Mouse (Mus musculus) adrenal gland, adult (tissue): ENCODE data around the gene Ces1f.
"Not testable (repeated sequence)": the region's sequence is repeated elsewhere in the genome, so short reads cannot be mapped to it uniquely, and the experiment has no call there.

Experiments
- DNase-seq, 2 experiments: peaks; one replicate each; pipeline ENCODE4 v3.0.0; 2022 to 2023; ENCODE audit warnings: low spot score in 1 of 2; ENCODE audit not compliant: inconsistent age in 2 of 2

Gene Ces1f

DNA sequence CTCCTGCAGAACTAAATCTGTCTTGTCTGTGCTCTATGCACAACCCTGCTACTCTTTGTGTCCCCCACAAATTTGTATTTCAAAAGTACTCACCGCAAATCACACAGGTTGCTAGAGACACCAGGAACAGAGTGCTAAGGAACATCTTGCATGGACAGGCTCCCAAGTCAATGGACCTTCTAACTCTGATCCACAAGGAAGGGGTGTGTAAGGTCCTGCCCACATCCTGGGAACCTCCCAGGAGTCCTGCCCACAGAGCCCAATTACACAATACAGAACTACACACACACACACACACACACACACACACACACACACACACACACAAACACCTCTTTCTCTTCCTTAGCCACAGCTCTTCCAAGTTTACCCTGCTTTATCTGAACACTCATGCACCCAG is at the start of gene Ces1f:
TSS of gene Ces1f (minus strand) at position 192 of the 400 bp plus-strand sequence.
- DNase-seq = no peak

DNA sequence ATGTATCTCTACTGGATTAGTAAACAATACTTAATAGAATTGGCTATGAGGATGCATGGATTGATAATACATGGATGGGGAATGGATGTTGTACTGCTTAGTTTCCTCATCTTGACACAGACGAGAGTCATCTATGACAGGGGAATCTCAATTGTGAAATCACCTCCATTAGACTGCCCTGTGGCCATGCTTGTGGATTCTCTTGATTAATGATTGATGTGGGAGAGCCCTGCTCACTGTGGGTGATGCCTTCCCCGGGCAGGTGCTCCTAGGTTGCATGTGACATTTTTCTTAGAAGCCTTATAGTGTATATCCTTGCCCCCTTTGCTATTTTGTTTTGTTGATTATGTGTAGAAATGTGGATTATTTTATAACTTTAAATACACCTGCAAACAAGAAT is 45.6 kb upstream of the Ces1f start:
- no peak for DNase-seq

DNA sequence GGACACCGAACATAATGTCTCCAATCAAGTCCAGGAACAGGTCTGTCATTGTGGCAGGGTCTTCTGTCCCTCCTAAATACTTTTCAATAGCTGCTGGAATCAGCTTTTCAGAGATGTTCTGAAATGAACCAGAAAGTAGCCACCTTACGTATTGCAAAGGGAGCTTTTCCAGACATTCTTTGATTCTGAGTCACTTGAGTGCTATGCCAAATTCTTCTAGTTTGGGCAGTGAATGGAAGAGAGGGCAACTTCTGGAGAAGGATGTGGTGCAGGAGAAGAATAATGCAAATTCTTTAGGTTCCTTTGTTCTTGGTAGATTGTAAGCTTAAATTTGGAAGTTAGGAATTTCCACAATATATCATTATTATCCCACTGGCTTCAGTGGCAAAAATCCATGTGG is 37.5 kb upstream of the Ces1f start:
- no peak for DNase-seq

DNA sequence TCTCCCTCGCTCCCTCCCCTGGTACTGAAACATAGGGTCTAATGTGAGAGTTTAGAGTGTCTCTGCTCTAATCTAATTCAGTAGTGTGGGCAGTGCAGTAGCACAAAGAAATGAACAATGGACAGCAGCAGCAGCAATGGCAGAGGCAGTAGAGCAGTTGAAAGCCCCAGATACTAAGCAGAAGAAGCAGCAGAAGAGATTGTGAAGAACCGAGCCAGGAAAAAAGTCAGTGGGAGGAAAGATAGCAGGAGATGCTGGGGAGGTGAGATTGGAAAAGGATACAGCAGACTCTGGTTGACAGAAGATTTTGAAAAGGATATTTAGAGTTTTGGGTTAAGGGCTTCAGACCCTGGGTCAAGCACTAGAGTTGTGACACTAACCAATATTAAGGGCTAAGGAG is 36.0 kb upstream of the Ces1f start:
- DNase-seq = no peak

DNA sequence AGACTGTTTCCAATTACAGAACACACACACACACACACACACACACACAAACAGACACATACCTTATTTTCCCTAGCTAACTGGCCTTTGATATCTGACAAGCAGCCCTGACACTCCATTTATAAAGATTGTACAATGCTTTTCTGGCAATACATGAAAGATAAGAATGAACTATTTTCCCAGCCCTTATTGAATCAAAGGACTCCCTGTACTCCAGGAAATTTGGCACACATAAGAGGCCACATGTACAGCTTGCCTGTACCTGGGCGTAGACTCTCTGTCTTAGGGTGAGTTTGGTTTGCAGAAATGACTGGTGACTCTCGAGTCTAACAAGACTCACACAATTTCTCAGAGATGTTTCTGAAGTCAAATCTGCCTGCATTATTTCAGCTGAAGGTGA is 4.3 kb upstream of the Ces1f start:
- peak in 1 of 2 experiments; percentile 52 for DNase-seq

DNA sequence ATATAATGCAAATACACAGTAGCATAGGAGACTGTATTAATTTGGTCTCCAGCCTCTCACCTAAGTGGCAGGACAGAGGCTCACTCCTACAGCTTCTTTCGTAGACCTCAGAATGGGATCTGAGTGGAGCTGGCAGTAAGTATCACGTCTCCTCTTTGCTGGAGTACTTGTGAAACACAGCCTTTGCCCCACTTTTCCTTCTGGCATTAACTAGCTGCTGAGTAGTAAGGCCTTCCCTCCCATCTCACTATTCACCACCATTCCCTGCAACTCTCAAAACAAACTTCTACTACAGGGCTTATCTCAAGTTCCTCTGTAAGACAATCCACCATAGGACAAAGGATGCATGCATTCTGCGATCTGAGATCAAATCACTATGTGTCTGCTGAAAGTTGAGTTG is 2.8 kb upstream of the Ces1f start:
- DNase-seq = peak in 1 of 2 experiments; percentile 43

DNA sequence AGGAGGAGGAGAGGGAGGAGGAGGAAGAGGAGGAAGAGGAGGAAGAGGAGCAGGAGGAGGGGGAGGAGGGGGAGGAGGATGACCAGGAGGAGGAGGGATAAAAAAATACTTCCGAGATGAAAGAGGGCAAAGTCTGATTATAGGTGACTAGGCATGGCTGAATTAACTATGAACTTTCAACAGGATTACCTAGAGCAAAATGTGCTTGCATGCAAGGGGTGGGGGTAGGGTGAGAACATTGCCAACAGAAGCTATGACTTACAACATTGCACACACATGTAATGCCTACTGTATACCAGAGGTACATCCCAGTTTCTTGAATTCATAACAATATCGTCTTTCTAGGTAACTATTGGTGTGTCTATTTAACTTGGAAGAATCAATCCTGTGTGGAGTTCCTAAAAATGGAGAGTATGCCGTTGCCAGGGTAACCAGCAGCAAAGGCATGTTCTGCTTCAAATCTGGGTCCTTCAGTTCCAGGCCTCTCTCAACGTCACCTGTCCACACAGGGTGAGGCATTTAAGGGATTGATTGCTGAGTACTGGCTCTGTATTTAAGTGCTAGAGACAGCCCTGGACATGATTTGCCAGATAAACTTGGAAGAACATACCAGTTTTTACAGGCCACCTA is 1.3 kb downstream of the Ces1f start:
- no peak for DNase-seq

DNA sequence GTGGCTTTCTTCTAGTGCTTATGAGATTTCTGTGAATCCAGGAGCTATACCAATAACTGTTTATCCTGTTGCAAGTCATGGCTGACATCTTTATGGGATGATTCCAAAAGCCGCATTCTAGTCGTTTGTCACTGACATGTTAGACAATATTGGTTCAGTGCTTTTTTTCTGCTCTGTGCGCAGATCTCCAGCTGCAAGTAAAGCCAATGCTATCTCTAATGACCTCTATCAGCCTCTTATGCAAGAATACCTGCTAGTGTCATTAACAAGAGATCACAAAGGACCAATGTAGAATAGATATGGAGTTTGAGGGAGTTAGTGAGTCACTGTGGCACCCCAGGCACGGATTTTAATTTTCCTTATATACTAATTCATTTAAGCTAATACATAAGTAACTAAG is 4.9 kb downstream of the Ces1f start:
- peak in 1 of 2 experiments; percentile 72 for DNase-seq

DNA sequence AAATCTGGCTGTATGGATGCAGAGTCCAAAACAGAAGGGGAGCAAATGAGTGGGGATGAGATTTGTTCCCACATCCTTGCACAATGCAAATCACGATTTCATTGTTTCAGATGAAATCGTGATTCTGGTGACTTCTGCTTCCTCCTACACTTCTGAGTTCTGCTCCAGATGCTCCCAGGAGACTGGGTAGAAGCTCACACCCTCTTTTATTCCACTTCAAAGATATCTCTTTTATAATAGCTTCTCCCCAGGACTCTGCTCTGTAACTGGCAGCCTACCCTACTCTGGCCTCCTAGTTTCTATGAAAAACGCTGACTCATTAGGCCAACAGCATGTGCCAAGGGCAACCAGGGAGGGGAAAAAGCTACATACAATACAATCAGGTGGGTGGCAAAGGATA is 6.2 kb downstream of the Ces1f start:
- peak; percentile 22 to 88 for DNase-seq

DNA sequence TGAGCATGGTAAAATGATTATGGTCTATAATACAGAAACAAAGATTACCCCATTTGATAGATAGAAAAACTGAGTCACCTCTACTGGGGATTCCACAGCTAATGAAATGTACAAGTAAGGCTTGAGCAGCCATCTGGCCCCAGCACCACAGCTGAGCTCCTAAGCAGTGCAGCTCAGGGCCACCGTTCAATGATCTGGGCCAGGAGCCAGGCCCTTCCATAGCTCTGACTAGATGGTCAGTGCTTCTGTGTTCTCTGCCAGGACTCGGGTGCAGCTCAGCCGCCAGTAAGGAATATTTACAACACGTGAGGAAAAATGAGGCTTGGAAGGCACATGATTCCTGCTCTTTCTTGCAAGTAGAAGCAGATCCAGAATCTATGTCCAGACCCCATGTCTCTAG is 6.9 kb downstream of the Ces1f start:
- peak; percentile 61 to 91 for DNase-seq

DNA sequence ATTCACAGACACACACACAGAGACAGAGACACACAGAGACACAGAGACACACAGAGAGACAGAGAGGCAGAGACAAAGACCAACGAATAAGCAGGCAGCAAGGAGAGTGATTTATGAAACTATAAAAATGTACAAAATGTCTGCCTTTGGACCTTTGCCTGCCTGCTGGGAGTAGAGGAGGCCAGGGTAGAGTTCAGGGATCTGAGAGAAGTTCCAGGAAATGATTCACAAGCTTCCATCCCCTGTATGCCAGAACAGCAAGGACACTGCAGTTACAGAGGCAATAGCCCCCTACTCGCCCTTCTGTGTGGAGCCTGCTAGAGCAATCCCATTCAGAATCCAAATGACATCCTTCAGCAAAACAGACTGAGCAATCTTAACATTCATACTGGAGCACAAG is 18.1 kb downstream of the Ces1f start:
- peak in 1 of 2 experiments; percentile 69 for DNase-seq

DNA sequence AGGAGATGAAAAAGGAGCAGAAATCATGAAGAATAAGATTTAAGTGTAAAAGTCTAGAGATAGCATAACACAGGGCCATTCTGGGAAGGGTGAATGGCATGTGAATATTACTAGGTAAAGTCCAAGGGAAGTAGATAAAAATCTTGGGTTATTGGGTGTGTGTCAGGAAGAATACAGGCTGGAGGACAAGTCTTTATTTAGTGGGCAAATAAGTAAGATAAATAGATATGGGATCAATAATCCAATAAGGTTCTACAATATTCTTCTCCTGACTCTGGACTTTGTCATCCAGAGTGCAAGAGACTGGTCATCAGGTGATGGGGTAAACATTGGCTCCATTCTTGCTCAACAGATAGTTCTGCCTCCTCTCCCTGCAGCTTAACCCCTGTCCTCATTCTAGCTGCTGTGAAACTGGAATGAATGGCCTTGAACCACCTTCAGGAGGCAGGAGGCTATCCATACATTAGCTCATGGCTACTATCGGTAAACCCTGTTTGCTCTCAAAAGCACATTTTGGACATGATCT is 27.1 kb downstream of the Ces1f start:
- no peak for DNase-seq

DNA sequence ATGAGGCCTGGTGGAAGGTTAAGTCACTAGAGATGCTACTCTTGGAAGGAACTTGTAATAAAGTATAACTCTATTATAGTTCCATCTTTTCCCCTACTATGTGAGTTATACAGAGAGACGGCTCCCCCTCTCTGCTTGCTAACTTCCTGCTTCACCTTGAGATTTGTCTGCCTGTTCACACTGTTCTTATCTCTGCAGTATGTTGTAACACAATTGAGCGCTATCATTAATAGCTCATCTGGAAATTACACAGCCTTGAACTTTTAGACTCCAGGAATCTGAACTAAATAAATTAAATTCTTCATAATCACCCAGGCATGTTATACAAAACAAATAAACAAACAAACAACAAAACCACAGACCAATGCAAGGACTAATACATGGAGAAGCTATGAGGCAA is 33.5 kb downstream of the Ces1f start:
- DNase-seq = no peak

DNA sequence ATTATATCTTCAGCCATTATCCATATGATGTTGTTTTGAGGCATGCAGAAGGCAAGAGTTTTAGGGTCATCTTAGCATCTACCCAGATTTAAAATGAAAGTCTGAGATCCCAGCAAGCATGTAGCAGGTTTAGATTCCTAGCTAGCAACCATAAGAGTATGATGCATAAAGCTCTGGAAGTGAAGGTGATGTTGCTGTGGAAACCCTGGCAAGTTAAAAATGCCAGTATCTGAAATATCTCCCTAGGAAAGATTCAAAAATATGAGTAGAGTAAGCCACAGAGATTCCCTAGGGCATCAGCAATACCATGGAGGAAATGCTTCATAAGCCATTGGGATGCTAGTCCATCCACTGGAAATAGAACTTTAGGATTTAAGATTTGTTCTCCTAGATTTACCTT is 39.7 kb downstream of the Ces1f start:
- DNase-seq = no peak

DNA sequence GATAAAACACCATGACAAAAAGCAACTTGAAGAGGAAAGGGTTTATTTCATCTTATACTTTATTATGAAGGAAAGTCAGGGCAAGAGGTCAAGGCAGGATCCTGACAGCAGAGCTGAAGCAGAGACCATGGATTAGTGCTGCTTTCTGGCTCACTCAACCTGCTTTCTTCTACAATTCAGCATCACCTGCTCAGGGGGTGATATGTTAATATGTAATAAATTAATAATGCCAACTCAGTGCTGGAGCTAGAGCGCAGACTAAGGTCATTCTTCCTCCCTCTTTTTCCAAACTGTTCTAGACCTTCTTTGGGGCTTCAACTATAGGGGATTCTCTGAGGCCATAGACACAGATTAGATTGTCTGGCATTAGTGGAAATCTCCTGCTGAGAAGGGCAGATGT is 43.9 kb downstream of the Ces1f start:
- peak in 1 of 2 experiments; percentile 32 for DNase-seq

DNA sequence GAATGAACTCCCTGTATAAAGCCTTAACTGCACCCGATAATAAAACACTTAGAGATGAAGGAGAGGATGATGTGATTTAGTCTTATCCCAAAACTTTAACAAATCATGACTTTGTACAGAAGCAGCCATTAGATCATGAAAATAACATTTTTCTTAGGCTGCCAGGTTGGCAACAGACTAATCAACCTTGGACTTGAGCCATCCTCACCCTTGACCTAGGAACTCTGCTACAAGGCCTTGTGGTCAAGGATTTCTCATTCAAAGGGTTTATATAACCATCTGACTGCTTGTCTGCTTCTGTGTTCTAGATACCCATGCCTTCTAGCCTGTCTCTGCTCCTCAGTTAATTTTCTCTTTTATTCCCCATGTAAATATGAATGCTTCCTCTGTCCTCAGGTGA is 44.8 kb downstream of the Ces1f start:
- peak; percentile 68 to 92 for DNase-seq

DNA sequence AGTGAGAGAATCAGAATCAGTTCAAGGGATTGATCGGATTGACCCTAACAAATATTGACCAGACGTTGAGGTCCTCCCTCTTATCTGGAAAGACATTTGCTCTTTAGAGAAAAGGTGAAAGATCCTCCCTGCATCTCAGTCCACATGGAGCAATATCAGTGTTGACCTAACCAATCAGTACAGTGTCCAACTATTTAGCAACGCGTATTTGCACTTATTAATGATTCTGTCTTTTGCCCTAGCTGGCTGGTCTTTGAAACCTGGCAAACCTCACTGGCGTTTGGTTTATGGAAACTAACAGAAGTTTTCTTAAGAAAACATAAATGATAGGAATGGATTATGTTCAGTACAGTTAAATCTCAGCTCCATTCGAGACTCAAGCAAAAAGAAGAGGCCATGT is 45.5 kb downstream of the Ces1f start:
- peak in 1 of 2 experiments; percentile 51 for DNase-seq

DNA sequence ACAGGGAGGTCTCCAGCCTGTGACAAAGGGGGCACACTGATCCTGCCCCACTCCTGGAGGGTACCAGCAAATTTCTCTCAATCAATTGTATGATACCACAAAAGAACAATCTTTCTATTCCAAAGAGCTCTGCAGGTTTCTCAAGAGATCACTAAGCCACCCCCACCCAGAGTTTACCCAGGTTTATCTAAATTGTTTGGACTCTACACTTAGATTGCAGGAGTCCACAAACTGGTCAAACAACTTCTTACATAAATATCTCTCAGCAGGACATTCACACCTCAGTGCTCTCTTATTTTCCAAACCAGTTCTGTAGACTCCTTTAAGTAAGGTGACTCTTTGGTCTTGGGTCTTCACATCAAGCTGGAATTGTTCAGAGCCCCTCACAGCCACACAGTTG is 50.1 kb downstream of the Ces1f start, which contains the start of gene Ces1e:
TSS of gene Ces1e (minus strand) at position 174 of the 400 bp plus-strand sequence.
- DNase-seq = no peak

DNA sequence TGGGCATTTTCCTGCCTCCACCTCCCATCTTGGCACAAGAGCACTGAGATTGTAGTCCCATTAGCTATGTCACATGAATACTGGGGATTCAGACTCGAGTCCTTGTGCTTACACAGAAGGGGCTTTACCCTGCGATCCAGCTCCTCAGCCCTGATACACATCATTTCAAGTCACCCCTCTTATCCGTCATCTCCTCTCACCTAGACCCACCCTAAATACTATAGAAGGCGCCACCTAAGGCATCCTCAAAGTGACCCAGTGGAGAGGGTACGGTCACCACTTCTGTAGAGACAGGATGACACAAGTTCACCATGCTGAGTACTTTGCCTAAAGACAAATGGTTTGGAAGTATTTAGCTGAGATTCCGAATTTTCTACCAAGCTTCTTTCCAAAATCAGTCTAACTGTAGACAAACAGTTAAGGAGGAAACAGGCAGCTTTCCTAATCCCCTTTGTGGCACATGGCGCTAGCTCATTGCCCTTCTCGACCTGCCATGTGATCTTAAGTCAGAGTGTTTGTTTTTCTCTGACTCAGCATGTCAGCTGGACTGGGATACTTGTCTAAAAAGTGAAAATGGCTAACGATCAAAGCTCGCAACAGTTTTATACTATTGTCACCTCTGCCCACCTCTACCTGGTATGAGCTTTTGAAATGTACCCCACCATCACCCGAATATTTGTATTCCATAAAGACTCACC is 50.7 kb downstream of the Ces1f start:
- peak; percentile 9 to 67 for DNase-seq

DNA sequence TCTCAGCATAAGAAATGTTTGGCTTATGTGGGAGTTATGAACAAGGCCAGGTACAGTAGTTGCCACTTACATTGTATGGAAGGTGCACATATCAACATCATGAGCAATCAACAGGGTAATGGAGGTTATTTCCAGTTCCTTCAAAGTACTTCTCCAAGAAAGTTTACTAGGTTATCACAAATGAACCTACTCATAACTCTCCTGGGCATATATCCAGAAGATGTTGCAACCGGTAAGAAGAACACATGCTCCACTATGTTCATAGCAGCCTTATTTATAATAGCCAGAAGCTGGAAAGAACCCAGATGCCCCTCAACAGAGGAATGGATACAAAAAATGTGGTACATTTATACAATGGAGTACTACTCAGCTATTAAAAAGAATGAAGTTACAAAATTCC is 53.1 kb downstream of the Ces1f start:
- not testable (repeated sequence) for DNase-seq

DNA sequence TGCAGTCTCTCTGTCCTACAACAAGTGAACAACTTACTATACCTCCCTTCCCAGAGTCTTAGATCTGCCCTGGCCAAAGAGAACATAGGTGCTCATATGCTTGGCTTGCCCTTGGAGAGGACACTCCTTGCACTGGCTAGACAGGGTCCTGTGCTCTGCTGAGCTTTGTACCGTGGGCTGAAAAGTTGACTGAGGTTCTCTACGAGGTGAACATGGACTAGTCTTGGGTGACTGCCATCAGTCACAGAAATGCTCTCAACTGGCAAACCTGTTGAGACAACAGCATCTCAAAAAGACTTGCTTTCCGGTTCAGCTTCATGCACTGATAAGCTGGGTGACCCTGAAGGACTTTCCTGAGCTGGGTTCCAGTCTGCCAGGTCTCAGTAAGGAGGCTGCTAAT is 57.7 kb downstream of the Ces1f start:
- DNase-seq = no peak

DNA sequence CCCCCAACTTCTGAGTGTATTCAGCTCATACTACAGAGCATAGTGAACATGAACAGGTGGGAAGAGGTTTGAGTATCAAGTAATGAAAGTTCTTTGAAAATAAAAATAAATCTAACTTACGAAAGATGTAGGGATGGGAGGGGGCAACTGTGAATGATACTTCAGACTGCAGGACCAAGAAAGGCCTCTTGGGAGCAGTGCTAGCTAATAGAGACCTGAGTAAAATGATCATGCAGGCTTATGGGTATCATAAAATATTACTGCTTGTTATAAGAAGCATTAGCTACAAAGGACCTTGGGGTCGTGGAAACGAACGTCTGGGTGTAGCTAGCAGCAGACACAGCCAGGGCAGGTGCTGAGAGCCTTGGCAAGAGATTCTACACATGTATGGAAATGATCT is 61.7 kb downstream of the Ces1f start:
- DNase-seq = peak in 1 of 2 experiments; percentile 62
